Mouse (Mus musculus) heart, adult 2 months (tissue): ENCODE results near the gene Ube3b.

Source experiments
- CTCF ChIP-seq: fragments of 200-600 bp; IDR thresholded peaks from 2 replicates; pipeline ENCODE4 v1.8.1; 2022; ENCODE audit warnings: antibody characterized with exemption, mild to moderate bottlenecking, moderate library complexity
- POLR2A ChIP-seq: fragments of 200-500 bp; IDR thresholded peaks from 2 replicates; pipeline ENCODE4 v1.6.1; 2011; ENCODE audit warnings: mild to moderate bottlenecking, low read depth, low read length, control low read depth; ENCODE audit not compliant: insufficient read depth

GRCm38 (mm10) chr5:114465641-114466040 is 85.2 kb downstream of the Ube3b start:
- TF ChIP-seq CTCF (no peak), POLR2A (no peak)
